Mouse (Mus musculus) testis, adult 2 months (tissue): ENCODE data around the gene Itgb3.

Experiments
- CTCF ChIP-seq: fragments of 200-500 bp; IDR thresholded peaks from 2 replicates; pipeline ENCODE4 v1.5.1; 2012; ENCODE audit warnings: low read depth, mild to moderate bottlenecking, inconsistent platforms, low read length, moderate library complexity; ENCODE audit not compliant: control insufficient read depth, insufficient read depth, insufficient replicate concordance
- POLR2A ChIP-seq: fragments of 200-500 bp; IDR thresholded peaks from 2 replicates; pipeline ENCODE4 v1.6.1; 2012; ENCODE audit warnings: low read depth, mild to moderate bottlenecking, inconsistent platforms, low read length, moderate library complexity; ENCODE audit not compliant: control insufficient read depth

GRCm38 (mm10) chr11:104572566-104572965, 35.2 kb upstream of the Itgb3 start:
- TF ChIP-seq CTCF, result no peak
- TF ChIP-seq POLR2A, result no peak
